Mouse (Mus musculus) liver, embryonic 14.5 days (tissue): ENCODE data around the gene Pex11b.

Source experiments
- CTCF ChIP-seq: IDR thresholded peaks from 2 replicates; pipeline ENCODE4 v1.5.1; 2016; ENCODE audit warnings: antibody characterized with exemption, low read depth, control low read depth
- EP300 ChIP-seq: IDR thresholded peaks from 2 replicates; pipeline ENCODE4 v1.6.1; 2016; ENCODE audit warnings: antibody characterized with exemption, low read depth

- TF ChIP-seq CTCF, result no peak
- no peak for TF ChIP-seq EP300
Measured at GRCm38 (mm10) chr3:96678456-96678855, 43.3 kb downstream of the Pex11b start.
